Mouse (Mus musculus): ENCODE data around the gene Prtn3. TPM values are rescaled to one million over a fixed set of nuclear protein-coding genes. Genes with fewer than 3 reads are reported as not detected.

Prtn3 gene
- total RNA-seq, 2 experiments from 2014 or later: not detected

DNA sequence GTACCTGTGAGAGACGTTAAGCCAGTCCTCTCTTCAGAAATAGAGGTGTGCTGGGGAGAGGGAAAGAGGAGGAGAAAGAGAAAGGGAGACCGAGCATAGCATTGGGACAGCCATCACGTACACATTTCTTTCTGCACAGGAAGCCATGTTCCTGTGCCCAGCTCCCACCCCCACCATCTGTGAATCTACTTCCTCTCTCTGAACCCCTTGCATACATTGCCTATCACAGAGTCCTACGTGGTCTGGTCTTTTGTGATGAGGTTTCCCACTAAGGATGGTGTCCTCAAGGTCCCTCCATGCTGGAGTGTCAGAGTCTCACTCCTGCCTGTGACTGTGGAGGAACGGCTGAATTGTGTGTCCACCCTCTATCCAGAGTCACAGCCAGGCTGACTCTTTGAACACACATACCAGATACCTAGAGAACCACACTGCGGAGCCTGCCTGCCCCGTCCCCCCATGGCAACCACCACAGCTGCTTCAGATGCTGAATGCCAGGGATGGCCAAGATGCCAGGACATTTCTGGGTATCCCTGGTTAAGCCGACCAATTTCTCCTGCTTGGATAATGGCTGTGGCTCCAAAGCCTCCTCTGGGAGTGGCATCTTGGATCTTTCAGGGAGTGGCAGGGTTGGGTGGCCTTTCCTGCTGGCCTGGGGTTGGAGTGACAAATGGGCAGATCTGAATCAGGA is 24.2 kb upstream of the Prtn3 start:
- no peak overlapping the region for H3K27ac ChIP-seq
- TF ChIP-seq CTCF (IDR thresholded peaks at IDR 0.05): no peak
- intact Hi-C loops (cut with DNase I): loop anchor here (5.0 kb wide), 1 partner anchor 68 kb away; no protein-coding TSS in a partner anchor
- H3K4me3 ChIP-seq: no peak overlapping the region
- DNase-seq: no peak

DNA sequence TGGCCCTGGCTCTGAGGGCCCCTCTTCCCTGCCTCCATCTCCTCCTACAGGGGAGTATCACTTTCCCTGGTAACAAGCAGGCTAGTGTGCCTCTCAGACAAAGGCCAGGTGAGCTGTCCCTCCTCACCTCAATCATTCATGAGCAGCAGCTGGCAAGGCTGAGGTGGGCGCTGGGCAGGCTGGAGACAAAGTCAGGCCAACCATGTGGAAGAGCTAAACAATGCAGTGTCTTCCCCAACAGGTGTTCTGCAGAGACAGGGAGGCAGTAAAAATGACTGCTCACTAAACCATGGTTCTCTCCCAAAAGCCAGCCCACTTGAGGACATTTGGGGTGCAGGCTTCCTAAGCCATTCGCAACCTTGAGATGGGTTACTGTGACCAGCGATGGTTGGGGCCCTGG is 22.6 kb upstream of the Prtn3 start:
- no peak for DNase-seq
- no peak for TF ChIP-seq CTCF (IDR thresholded peaks at IDR 0.05)
- peak overlapping the region; percentile 84 for H3K4me3 ChIP-seq
- H3K27ac ChIP-seq: peak overlapping the region; percentile 99
- intact Hi-C loops (cut with DNase I): loop anchor here (2.0 to 5.0 kb wide), 3 partner anchors 13 to 69 kb away; no protein-coding TSS in a partner anchor

DNA sequence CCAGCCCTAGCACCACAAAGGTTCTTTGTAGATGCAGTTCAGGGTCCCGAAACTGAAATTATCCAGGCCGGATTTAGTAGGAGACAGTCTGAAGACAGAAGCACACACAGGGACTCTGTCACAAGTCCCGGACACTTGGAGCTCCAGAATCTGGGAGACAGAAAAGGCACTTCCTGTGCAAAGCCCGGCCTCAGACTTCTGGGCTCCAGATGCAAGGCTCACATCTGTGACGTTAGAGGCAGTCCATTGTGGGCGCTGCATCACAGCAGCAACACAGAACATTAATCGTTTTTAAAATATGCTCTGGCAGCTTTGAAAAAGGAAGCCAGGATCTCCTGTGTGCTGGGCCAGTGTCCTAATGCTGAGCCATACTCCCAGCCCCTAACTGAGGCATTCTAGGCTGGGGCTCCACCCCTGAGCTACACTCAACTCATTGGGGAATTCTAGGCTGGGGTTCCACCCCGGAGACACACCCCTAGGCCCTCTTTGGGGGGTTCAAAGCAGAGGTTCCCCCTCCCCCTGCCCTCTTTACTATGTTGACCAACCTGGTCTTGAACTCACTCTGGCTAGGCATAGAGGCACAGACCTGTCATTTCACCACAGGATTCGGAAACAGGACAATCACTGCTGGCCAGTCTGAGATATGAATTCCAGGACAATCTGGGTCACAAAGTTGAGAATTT is 22.0 kb upstream of the Prtn3 start:
- TF ChIP-seq CTCF (IDR thresholded peaks at IDR 0.05): no peak
- peak overlapping the region; percentile 99 for H3K27ac ChIP-seq
- peak overlapping the region; percentile 84 for H3K4me3 ChIP-seq
- peak; percentile 54 for DNase-seq
- intact Hi-C loops (cut with DNase I): loop anchor here (2.0 to 5.0 kb wide), 3 partner anchors 13 to 70 kb away; no protein-coding TSS in a partner anchor

DNA sequence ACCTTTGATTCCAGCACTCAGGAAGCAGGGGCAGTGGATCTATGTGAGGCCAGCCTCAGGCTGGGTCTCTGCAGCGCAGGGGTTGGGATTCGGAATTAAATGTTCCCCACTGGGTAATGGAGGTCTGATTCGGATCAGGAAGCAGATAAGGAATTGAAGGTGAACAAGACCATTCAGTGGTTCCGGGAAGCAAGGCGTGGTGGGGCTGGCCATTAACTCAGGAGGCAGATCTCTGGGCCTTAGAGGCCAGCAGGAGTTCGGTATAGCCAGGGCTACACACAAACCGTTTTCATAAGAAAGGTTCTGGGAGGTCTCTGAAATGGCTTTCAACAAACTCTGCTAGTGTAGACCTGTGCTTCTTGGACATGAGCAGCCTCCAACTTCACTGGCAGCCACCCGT is 21.4 kb upstream of the Prtn3 start:
- H3K4me3 ChIP-seq: peak overlapping the region; percentile 84
- TF ChIP-seq CTCF (IDR thresholded peaks at IDR 0.05): no peak
- DNase-seq: no peak
- peak overlapping the region; percentile 99 for H3K27ac ChIP-seq
- intact Hi-C loops (cut with DNase I): loop anchor here (2.0 to 5.0 kb wide), 3 partner anchors 14 to 71 kb away; no protein-coding TSS in a partner anchor

DNA sequence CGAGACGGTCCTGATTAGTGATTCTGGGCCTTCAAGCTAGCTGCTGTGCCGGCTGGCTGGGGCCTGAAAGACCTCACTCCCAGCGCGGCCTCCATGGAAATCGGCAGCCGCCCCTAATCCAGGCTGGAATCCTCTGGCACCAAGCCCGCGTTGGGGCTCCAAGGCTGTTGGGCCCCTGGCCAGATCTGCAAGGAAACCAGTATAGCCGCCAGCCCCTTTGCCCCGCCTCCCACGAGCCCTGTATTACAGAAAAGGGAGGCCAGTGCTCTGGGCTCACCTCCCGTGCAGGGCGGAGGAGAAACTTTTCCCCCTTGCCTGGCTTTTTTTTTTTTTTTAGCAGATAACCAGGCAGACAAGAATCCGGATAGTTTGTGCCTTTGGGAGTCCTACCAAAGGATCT is 20.9 kb upstream of the Prtn3 start:
- Histone ChIP-seq H3K27ac (peak overlapping the region; percentile 99), H3K4me3 (peak overlapping the region; percentile 84)
- TF ChIP-seq CTCF (IDR thresholded peaks at IDR 0.05): no peak
- intact Hi-C loops (cut with DNase I): loop anchor here (2.0 to 5.0 kb wide), 3 partner anchors 15 to 71 kb away; no protein-coding TSS in a partner anchor
- peak; percentile 97 for DNase-seq

DNA sequence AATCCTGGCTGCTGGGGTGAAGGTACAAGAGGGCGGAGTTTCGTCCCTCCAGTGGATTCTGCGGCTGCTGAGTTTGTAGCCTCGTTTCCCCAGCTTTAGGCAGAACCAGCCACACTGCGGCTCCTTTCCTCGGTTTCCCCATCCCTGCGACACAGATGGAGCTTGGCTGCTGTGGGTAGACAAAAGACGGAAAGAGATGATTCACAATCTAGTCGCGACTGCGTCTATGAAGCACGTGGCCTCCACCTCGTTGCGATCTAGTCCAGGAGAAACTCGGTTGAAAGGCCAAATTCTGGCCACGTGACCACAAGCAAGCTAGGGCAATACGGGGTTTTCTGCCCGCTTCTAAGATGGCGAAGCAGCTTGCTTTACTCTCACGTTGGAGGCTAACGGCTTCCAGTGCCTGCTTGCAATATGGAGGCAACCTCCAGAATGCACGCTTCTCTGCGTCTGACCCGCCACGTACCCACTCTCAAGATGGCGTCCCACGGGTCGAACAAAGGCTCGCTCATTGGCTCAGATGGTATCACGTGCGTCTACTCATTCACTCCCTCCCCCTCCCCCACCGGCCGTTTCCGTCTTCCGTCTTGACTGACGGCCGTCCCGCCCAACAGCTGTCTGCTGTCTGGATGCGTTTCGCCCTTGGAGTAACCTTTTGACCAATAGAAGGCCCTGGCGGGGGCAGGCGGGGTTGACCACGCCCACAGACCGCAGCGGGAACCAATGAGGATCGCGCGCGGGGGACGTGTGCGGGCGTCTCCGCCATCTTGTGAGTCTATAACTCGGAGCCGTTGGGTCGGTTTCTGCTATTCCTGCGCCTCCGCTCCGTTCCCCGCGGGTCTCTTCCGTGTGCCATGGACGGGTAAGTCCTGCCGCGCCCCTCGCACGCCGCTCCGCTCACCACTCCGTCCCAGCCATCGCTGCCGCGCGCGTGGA is 20.1 kb upstream of the Prtn3 start, which contains the start of gene Ptbp1:
Gene Ptbp1, plus strand, starts transcription at position 568 of the 936 bp plus-strand sequence.
- TF ChIP-seq CTCF (IDR thresholded peaks at IDR 0.05): no peak
- intact Hi-C loops (cut with DNase I): loop anchor here (2.0 to 5.0 kb wide), 3 partner anchors 15 to 72 kb away; no protein-coding TSS in a partner anchor
- Histone ChIP-seq H3K27ac (peak within 1 kb of the TSS; percentile 100), H3K4me3 (peak within 1 kb of the TSS; percentile 95)
- DNase-seq: peak; percentile 100

DNA sequence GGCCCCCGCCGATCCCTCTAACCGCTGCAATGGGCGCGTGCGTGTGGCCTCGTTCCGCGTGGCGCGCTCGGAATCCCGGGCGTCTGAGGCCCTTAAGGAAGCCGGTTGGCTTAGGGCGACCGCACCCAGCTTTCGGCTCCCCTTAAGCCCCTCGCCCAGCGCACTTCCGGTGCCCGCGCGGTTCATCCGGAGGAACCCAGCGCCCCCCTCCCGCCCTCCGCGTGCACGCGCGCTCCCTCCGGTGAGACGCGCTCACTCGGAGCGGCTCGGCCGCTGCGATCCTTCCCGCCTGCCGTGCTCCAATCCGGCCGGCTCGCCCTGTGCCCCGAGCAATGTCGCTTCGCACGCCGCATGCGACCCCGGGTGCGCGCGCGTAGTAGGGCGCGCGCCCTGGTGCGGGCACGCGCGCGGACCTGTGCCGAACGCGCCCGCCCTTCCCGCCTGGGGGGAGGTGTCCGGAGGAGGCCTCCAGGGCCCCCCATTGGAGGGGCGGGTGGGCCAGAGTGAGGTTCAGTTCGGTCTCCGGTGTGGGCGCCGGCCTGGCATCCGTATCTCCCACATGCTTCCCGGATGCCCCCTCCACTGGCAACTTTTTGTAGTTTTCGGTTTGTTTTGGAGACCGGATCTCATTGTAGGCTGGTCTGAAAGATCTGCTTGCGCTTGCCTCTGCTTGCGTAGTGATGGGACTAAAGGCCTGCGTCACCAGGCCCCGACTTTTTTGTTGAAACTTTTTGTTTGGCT is 19.3 kb upstream of the Prtn3 start:
- intact Hi-C loops (cut with DNase I): loop anchor here (5.0 kb wide), 1 partner anchor 73 kb away; no protein-coding TSS in a partner anchor
- peak; percentile 84 for DNase-seq

DNA sequence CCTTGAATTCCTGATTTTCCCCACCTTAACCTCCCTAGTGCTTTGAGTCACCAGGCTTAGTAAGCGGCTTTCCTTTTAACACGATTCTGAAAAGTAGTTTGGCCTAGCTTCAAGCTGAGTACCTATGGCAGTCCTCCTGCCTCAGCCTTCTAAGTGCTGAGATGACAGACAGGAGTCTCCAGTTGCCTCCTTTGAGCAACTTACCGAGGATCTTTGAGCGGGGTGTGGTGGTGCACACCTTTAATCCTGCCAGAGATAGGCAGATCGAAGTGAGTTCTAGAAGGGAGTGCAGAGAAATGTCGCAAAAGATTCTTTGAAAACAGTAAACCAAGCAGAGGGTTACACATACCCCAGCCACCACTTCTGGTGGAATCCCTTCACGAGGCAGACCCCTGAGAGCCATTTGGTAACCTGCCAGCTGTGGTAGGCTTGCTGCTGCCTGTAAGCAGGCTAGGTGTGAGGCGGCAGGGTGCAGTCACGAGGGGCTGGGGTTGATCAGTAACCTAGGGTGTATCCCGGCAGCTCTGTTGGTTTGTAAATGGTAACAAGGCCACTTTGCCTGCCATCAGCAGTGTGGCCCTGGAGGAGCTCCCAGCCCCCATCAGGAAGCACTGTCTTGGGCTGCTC is 18.6 kb upstream of the Prtn3 start:
- no peak for TF ChIP-seq CTCF (IDR thresholded peaks at IDR 0.05)
- Histone ChIP-seq H3K4me3 (peak overlapping the region; percentile 95), H3K27ac (peak overlapping the region; percentile 100)
- intact Hi-C loops (cut with DNase I): no loop called here
- no peak for DNase-seq

More for the DNA sequence above, 19.3 kb upstream of the Prtn3 start:
- H3K4me3 ChIP-seq: peak overlapping the region; percentile 95
- no peak for TF ChIP-seq CTCF (IDR thresholded peaks at IDR 0.05)
- H3K27ac ChIP-seq: peak overlapping the region; percentile 100

DNA sequence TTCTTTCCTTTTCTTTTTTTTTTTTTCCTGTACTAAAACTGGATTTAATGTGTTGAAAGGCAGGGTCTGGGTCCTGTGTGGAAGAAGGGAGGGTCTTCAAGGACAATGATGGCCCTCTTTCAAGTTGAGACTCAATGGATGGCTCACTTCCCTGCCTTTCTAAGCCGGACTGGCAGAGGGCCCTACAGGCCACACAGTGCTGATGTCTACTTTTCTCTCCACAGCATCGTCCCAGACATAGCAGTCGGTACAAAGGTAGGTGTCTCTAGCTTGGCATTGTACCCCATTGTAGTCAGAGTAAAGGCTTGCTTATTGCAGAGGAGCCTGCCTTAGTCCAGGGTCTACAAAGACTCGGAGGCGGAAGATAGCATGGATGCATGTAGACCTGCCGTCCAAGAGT is 18.0 kb upstream of the Prtn3 start:
- no peak for TF ChIP-seq CTCF (IDR thresholded peaks at IDR 0.05)
- Histone ChIP-seq H3K4me3 (peak overlapping the region; percentile 95), H3K27ac (peak overlapping the region; percentile 100)
- intact Hi-C loops (cut with DNase I): no loop called here
- DNase-seq: no peak

DNA sequence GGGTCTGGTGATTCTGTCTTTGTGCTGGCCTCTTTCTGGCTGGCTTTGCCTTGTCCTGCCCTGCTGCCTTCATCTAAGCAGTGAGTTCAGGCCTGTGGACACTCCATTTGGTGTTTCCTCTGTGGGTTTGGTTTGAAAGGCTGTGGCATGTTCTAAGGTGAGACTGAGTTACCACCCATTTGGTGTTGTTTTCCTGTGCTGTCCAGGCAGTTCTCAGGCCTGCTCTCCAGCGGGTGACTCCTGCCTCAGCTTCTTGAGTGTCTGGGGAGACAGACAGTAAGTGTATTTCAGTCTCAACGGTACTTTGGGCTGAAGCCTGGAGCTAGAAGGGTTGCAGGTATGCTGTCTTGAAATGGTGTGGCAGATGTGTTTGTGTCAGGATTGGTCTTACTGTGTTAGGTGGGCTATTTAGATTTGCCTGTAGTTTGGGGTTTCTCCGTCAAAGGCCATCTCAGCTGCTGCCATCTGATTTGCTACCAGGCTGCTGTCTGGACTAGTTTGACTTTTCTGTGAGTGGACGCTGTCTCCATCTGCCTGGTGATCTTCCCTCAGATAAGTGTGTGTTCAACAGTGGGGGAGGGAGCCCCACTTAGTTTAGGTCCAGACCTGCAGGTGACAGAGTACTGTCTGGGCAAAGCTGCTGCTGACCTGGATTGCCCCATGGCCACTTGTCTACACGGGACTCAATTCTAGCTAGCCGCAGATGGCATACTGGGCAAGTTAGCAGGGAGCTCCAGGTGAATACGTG is 17.4 kb upstream of the Prtn3 start:
- intact Hi-C loops (cut with DNase I): no loop called here
- Histone ChIP-seq H3K4me3 (peak overlapping the region; percentile 95), H3K27ac (peak overlapping the region; percentile 100)
- TF ChIP-seq CTCF (IDR thresholded peaks at IDR 0.05): no peak
- no peak for DNase-seq

Measured in gastrocnemius, adult 2 months (tissue).